Mouse (Mus musculus) brain, embryonic 14.5 days (tissue): ENCODE measurements around the gene Gtf2a2. TPM values are rescaled to one million over a fixed set of nuclear protein-coding genes. Genes with fewer than 3 reads are reported as not detected.
"Not testable (repeated sequence)": the region's sequence is repeated elsewhere in the genome, so short reads cannot be mapped to it uniquely, and the experiment has no call there.

ENCODE experiments used
- DNase-seq: peaks from one replicate; pipeline ENCODE4 v3.0.0-alpha.2; 2011; ENCODE audit warnings: low read depth
- CTCF ChIP-seq: fragments of 200-500 bp; IDR thresholded peaks from 2 replicates; pipeline ENCODE4 v1.5.1; 2012; ENCODE audit warnings: inconsistent platforms, mild to moderate bottlenecking, moderate library complexity, borderline replicate concordance; ENCODE audit not compliant: insufficient read depth, insufficient read length; ENCODE audit errors: extremely low read depth
- POLR2A ChIP-seq: fragments of 200-500 bp; IDR thresholded peaks from 2 replicates; pipeline ENCODE4 v1.6.1; 2012; ENCODE audit warnings: mild to moderate bottlenecking, inconsistent platforms, borderline replicate concordance; ENCODE audit not compliant: poor library complexity, insufficient read depth, insufficient read length, severe bottlenecking; ENCODE audit errors: extremely low read depth
- polyA plus RNA-seq: library from polyadenylated mRNA; depleted of rRNA; stranded (reverse); fragments of >200 nt; gene quantifications from 2 replicates; pipeline ENCODE4 v1.2.3, GENCODE M21; 2012

Gtf2a2 gene
- polyA plus RNA-seq, 1 experiment: 103 TPM

- TF ChIP-seq POLR2A (no peak), CTCF (no peak)
- no peak for DNase-seq
These were observed 9.7 kb downstream of the Gtf2a2 start for GRCm38 (mm10) chr9:70022083-70022482.

GRCm38 (mm10) chr9:70023615-70024014 is 11.3 kb downstream of the Gtf2a2 start:
- DNase-seq: not testable (repeated sequence)

GRCm38 (mm10) chr9:70024648-70025047 is 12.3 kb downstream of the Gtf2a2 start:
- TF ChIP-seq CTCF (no peak), POLR2A (no peak)
- no peak for DNase-seq

GRCm38 (mm10) chr9:70025365-70026012 is 13.1 kb downstream of the Gtf2a2 start:
- no peak for DNase-seq
- TF ChIP-seq CTCF (no peak), POLR2A (no peak)

GRCm38 (mm10) chr9:70032167-70032566 is 19.8 kb downstream of the Gtf2a2 start:
- DNase-seq: no peak
- TF ChIP-seq POLR2A (no peak), CTCF (no peak)

- no peak for TF ChIP-seq POLR2A
- no peak for TF ChIP-seq CTCF
- DNase-seq: no peak
These were observed 20.7 kb downstream of the Gtf2a2 start for GRCm38 (mm10) chr9:70033056-70033455.

GRCm38 (mm10) chr9:70034702-70035101 is 22.4 kb downstream of the Gtf2a2 start:
- TF ChIP-seq POLR2A: no peak
- TF ChIP-seq CTCF: no peak
- no peak for DNase-seq

GRCm38 (mm10) chr9:70036646-70037045 is 24.3 kb downstream of the Gtf2a2 start:
- no peak for TF ChIP-seq CTCF
- TF ChIP-seq POLR2A: no peak

GRCm38 (mm10) chr9:70037988-70038387 is 25.6 kb downstream of the Gtf2a2 start, which contains the start of gene Gcnt3:
Gene Gcnt3, minus strand, starts transcription at chr9:70038088.
- TF ChIP-seq POLR2A (no peak), CTCF (no peak)
- no peak for DNase-seq

More at GRCm38 (mm10) chr9:70036646-70037045, 24.3 kb downstream of the Gtf2a2 start:
- DNase-seq: no peak

- no peak for TF ChIP-seq CTCF
- no peak for TF ChIP-seq POLR2A
- DNase-seq: no peak
These were observed 27.4 kb downstream of the Gtf2a2 start for GRCm38 (mm10) chr9:70039597-70040385.

- TF ChIP-seq POLR2A (no peak), CTCF (no peak)
These were observed 28.2 kb downstream of the Gtf2a2 start for GRCm38 (mm10) chr9:70040570-70040969.

GRCm38 (mm10) chr9:70042137-70042536 is 29.8 kb downstream of the Gtf2a2 start:
- TF ChIP-seq POLR2A: no peak
- no peak for TF ChIP-seq CTCF
- DNase-seq: no peak

More at GRCm38 (mm10) chr9:70040570-70040969, 28.2 kb downstream of the Gtf2a2 start:
- DNase-seq: no peak
